Mouse (Mus musculus) retina, postnatal 1 day (tissue): ENCODE results near the gene Hist1h2bk.

Source experiments
- DNase-seq: peaks from one replicate; pipeline ENCODE4 v3.0.0-alpha.2; 2012

Gene Hist1h2bk

DNA sequence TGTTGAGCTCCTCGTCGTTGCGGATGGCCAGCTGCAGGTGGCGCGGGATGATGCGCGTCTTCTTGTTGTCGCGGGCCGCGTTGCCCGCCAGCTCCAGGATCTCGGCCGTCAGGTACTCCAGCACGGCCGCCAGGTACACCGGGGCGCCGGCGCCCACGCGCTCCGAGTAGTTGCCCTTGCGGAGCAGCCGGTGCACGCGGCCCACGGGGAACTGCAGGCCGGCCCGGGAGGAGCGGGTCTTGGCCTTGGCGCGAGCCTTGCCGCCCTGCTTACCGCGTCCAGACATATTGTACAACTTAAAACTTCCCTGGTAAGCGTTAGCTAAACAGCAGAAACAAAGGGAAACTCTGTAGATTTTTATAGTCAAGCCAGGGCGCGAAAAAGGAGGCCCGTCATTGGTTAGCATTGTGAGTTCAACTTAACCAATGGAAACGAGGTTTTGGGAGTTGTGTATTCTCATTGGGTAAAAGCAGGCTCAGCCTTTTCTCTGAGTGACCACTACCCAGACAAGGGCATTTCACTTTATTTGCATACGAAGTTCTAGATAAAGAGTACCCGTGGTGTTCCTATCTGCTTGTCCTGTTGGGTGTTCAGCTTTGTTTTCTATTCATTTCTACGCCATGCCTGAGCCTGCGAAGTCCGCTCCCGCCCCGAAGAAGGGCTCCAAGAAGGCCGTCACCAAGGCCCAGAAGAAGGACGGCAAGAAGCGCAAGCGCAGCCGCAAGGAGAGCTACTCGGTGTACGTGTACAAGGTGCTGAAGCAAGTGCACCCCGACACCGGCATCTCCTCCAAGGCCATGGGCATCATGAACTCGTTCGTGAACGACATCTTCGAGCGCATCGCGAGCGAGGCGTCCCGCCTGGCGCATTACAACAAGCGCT is at the start of gene Hist1h2bk, which contains the start of gene Hist1h2ah:
Gene Hist1h2bk, plus strand, starts transcription at position 604 of the 882 bp plus-strand sequence.
Gene Hist1h2ah, minus strand, starts transcription at position 302 of the 882 bp plus-strand sequence.
- DNase-seq: peak; percentile 98

DNA sequence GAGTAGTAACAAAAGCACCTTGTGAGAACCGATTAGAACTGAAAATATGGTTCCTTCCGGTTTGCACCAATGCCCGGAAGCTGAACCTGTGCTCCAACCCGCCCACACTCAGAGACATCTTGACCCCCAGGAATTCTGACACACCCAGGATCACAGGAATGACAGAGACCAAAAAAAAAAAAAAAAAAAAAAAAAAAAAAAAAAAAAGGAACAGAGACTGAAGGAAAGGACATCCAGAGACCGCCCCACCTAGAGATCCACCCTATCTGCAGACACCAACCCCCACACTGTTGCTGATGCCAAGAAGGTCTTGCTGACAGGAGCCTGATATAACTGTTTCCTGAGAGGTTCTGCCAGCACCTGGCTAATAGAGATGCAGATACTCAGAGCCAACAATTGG is 43.1 kb upstream of the Hist1h2bk start:
- no peak for DNase-seq

DNA sequence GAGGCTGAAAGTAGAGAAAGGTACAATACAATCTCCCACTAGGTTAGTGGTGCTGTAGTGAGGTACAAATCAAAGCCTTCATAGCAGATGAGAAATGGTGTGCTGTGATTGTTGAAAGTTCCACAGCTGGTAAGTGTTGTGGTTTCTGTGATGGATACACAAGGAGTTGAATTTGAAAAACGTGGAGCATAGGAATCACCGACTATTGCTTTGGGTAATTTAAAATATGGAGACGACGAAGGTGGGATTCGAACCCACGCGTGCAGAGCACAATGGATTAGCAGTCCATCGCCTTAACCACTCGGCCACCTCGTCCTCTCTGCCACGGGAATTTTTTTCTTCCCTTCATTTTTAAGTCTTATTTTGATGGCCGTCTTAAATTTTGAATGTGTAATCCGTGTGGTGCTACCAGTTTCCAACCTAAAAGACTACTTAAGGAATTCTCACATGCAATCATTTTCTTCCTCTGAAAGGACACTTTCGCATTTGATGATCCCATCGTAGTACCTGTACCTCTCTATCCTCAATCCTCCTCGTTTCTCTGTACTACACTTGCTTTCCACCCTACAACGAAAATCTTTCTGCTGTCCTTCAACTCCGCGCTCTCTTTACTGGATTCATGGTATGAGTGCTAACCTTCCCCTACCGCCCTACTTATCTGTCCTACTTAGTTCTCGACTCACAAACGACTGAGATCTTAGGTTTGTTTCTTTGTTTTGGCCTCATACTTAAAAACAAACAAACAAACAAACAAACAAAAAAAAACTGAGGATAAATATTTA is 41.5 kb upstream of the Hist1h2bk start:
- DNase-seq: peak; percentile 60

DNA sequence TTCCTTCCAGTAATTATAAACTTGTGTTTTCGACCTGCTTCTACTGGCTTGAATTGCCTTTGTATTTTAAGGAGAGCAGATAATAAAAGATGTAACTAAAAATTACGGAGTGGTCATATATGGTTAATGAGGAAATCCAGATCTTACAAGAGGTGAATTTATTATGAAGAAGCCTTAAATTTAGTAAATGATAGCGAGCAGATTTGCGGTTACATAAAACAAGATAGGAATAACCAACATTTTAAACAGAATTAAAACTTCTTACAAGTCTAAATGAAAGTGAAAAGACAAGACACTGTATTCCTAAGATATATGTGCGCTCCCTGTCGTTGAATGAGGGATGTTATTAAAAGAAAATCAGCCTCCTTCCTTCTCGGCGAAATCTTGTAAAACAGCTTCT is 40.8 kb upstream of the Hist1h2bk start:
- DNase-seq: no peak

DNA sequence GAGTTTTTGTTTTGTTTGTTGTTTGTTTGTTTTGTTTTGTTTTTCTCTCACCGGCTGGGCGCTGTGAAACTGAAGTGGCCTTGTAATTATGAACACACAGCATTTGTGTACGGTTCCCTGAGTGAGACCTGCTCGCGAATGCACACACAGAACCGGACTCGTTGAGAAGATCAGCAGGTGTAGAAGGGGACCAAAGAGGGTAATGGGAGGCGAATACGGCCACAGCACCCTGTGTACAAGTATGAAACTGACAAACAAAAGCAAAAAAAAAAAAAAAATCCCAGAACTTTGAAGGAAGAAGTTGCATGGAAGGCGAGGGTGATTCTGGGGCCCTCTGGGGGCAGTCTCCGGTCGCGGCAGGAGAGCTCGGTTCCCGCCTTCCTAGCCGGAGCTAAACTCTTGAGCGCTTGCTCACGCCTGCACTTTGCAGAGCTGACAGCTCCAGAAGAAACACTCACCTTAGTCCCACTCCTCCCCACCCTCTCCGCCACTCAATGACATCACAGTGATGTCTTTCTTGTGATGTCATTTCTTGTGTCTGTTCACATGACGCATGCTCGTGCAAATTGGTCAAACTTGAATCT is 40.2 kb upstream of the Hist1h2bk start:
- peak; percentile 68 for DNase-seq

DNA sequence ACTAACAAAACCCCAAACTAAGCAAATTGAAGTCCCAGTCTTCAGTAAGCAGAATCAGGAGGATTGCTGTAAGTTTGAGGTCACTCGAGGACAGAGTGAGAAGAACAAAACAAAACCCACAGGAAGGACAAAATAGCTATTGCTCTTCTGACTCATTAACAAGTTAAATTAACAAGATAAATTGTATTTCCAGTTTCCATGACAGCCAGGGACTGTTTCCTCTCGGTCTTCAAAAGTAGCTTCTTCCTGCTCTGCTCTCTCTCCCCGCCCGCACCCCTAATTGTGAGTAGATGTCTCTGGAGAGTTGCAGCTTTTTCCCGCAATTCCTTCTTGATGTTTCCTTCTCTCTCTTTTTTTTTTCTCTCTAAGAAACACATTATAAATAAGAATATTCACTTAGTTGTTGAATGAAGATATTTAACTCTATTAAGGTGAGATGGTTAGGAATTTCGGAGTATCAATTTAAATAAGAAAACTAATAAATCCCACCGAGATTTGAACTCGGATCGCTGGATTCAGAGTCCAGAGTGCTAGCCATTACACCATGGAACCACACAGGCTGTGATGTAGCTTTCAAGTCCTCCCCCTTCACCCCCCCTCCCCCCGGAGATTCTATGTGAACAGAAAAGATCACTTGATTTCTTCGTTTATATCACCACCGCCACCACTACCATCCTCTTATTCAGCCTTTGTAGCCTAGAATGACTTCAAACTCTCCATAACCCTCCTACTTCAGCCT is 39.4 kb upstream of the Hist1h2bk start:
- peak; percentile 78 for DNase-seq

DNA sequence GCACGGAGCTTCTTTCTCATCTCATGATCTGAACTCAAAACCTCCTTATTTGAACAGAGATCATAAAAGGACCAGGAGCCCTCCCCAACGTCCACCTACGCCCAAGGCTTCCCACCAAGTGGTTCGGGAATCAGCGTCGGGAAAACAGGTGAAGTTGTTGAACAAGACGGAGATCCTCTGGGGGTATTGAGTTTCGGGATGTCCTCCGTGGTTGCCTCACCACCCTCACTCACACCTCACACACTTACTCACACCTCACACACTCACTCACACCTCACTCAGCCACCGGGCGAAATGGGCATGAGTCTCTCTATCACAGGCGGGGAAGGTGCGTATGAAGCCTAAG is 38.9 kb upstream of the Hist1h2bk start:
- DNase-seq: no peak

DNA sequence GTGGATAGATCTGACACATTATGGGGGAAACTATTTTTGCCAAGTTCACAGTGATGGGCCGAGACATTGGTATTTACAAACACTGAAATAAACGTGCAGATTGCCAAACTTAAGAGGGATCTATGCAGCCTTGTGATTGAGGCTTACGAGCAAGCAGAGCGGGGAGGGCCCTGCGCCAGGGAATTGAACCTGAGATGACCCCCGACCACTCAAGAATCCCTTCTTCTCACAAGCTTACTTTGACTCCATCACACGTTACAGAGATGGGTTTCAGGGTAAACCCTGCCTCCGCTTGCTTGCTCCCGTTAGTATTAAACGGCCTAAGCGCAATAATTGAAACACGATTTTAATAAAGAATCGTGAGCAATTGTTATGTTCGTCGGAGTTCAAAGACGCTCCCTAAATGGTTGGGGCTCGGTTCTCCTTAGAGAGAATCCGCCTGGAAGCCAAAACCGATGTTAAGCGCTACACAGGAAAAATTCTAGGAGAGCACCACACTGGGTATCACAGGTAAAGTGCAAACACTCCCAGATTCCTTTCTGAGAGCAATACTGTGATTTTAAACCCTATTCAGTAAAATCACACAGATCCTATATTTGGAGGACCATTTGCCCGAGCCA is 38.4 kb upstream of the Hist1h2bk start:
- no peak for DNase-seq

DNA sequence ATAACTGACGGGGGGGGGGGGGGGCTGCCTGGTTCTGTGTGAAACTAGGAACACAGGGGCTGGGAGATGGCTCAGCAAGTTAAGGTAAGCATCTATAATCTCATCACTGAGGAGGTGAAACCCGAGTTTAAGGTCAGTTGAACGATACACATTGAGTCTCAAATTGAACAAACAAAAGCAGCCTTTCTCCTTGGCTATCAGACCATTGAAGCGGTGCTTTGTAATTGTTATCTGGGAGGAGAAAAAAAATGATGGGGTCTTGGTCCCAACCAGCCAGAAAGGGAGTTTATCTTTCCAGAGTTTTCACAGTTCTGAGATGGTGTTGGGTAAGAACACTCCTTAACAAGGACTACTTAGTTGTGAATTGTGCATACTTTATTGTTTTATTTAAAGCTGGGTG is 37.8 kb upstream of the Hist1h2bk start:
- no peak for DNase-seq

DNA sequence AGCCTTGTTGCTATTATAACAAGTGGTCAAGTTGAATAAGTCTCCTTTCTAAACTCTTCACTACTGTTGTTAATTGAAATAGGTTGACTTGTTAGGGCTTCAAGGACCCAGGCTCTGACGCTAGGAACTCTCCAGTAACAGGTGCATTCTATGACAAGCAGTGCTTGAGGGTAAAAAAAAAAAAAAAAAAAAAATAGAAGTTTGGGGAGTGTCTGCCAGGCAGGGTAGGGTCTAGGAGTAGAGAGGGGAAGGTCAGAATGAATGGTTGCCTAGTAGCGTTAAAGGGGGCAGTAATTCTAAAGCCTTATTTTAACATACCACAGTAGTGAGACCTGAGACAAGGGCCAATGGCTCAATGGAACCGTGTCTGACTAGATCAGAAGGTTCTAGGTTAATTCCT is 37.3 kb upstream of the Hist1h2bk start:
- no peak for DNase-seq

DNA sequence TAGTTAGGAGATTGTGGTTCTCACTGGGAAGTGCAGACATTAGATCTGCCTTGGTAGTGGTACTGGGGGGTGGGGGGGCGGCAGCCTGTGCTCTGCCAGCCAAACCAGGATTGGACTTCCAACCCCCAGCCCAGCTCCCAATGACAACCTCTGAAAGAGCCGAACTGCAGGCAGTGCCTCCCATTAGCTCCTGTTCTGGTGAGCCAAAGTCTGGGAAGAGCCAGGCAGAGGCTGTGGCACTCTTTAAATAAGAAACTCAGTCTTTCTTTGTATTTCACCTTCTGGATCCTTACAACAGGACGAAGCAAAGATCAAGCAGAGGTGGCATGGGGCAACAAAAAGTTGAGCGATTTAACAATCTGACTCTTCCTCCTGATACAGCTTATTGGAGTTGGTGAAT is 36.5 kb upstream of the Hist1h2bk start:
- DNase-seq: no peak

DNA sequence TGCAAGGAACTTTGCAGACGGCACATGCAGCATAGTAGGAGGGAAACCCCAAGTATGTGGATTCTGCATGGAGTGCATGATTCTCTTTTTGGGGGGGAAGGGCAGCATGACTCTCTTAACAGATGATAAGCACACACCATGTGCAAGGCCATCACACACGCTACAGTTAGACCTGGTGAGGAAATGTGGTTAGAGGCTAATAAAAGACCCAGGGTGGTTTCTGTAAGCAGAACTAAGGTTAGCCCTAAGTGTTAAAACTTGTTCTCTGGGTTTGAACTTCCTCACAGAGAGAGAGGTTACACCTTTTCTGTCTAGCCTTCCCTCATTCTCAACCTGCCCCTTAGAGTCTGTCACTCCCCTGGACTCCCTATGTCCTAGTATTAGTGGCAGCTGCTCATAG is 34.3 kb upstream of the Hist1h2bk start:
- DNase-seq: no peak

DNA sequence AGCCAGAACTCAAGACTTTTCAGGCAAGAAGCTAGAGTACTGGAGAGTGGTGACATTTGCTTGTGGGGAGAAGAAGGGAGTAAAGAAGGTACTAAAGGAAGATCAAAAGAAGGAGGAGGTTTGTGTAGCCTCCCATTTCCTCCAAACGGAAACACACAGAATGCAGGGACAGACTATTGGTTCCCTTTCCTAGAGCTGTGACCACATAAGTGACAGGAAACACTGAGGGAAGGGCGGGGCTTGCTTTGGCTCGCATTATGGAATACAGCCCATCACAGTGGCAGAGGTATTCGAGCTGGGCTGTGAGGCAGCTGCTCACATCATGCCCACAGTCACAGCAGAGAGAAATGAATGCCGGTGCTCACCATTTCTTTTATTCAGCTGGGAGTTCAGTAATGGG is 33.8 kb upstream of the Hist1h2bk start:
- DNase-seq: no peak

DNA sequence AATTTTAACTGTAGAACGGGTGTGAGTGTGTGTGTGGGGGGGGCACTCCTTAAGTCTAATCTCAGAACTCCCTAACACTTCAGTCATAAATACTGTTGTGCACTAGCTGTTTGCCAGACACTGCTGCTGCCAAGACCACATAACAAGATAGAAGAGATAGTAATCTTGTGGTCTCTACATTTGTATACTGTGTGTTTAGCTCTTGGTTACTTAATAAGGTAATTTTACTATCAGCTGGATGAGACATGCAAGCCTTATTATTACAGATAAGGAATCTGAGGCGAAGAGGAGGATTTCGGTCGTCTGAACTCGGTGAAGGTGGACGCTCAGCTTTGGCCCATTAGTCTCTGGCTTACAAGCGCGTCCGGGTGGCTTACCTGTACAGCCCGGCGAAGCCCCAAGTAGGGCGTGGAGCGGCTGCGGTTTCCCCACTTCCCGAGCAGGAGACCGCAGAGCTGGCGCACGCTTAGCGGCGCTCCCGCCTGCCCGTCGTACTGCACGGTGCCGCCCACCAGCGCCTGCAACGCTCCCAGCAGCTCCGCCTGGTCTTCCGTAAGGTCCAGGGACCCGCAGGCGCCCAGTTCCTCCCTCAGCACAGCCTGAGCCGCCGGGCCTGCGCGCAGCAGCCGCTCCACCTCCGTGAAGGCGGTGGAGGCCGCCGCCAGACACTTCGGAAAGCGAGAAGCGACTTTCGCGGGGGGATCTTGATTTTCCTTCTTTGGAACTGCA is 29.9 kb upstream of the Hist1h2bk start:
- peak; percentile 60 for DNase-seq

DNA sequence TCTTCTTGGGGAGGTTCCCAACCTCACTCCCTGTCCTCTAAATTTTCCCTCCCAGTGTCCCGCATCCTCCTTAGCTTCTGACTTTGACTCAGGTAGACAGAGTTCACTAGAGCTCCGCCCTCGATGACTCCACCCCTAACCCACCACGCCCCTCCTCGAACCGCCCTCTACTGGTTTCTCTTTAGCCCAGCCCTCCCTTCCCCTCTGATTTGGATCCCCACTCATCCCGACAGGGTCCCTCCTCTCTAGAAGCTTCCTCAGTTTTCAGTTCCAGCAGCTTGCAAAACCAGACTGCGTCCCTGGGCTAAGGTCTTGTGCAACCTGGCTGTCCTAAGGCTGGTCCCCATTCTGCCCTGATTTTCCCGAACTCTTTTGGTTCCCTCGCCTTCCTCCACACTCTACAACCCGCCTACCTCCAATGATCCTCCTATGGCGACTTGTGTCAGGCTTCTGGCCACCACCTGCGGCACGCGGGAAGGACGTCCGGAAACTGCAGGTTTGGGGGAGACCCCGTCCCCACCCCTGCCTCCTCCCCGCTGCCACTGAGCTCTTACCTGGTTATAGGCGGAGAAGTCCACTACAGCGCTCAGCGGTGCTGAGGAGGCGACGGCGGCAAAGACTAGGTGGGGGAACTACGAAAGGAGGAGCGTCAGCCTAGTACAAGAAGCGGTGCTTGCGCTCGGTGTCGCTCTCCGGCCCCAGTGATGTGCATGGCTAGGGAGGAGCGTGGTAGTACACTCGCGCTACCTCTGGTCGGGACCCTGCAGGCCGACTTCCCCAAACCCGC is 29.1 kb upstream of the Hist1h2bk start:
- peak; percentile 69 for DNase-seq

DNA sequence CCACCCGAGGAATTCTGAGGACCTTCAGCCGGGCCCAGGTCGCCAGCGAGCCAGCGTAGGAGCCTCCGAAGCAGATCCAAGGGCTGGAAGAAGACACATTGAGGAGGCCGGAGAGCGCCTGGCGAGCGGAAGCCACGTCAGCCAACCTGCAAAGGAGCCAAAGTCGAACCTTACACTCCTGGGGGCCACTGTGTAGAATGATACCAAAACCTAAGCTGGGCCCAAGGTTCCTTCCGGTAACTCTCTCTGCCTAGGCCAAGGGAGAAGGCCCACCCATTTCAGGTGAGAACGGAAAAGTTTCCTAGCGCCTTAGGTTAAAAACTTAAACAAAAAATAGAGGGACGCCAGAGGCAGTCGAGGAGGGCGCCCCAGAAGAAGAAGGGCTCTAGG is 28.6 kb upstream of the Hist1h2bk start:
- DNase-seq: no peak

DNA sequence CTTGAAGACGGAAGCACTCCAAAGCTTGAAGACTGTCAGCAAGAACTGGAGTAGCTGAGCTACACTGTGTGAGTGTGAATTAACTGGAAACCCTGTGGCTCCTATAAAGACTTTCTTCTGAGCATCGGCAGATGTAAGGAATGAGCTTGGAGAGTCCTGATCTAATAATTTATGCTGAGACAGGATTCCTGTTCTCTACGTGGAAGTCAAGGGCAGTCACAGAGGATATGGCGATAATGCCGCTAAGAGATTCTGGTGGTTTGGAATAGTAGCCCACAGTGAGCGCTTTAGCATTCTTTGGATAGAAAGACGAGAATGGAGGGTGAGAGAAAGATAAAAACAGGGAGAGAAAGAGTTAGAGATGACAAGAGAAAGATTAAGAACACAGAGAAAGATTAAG is 27.8 kb upstream of the Hist1h2bk start:
- DNase-seq: no peak

DNA sequence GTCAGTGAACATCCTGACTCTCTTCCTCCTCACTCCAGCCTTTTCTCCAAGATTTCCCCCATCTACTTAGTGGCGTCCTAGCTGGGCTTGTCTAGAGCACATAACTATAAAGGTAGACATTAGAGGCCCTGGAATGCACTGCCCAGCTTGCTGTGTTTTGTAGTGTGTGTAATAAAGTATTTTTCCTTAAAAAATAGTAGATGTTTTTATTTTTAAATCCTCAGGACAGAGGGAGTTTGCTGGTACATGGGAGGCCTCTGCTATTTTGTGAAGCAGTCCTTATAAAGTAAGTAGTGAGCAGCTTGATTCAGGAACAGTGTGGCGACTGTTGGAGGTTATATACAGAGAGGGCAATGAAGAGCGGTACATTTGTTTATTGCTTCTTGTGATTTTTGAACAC is 27.0 kb upstream of the Hist1h2bk start:
- DNase-seq: no peak

DNA sequence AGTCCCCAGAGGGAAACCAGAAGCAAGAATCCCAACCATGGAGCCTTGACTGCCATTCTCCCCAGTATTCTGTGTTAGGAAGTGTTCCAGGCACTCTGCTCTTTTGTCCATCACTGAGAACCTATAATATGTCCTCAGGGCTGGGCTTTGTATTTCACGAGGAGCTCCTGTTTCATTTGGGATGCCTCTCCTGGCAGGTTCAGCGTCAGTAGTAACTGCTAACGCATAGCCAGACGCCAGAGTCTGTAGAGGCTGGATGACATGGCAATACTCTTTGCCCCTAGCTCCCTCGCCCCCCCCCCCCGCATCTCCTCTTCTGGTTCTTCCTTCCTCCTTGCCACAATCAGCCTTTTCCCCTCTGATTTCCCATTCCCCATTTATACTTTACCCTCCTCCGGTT is 26.0 kb upstream of the Hist1h2bk start, which contains the start of gene Prss16:
Gene Prss16, minus strand, starts transcription at position 101 of the 400 bp plus-strand sequence.
- no peak for DNase-seq

DNA sequence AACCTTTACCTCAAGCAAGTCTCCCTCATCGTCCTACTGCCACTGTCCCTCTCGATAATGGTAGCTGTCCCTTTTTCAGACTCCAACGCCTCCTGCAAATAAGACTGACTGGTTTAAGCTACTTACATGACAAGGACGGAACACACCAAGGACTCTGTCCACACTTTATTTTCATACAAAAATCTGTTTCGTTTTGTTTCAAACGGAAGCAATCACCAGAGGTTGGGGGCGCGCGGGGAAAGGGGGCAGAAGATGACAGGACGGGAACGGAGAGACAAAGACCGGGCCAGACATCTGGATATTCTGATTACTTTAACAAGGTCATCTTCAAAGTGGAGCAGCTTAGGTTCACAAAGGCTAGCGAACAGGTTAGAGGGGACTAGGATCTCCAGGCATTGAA is 22.0 kb upstream of the Hist1h2bk start:
- DNase-seq: peak; percentile 49

DNA sequence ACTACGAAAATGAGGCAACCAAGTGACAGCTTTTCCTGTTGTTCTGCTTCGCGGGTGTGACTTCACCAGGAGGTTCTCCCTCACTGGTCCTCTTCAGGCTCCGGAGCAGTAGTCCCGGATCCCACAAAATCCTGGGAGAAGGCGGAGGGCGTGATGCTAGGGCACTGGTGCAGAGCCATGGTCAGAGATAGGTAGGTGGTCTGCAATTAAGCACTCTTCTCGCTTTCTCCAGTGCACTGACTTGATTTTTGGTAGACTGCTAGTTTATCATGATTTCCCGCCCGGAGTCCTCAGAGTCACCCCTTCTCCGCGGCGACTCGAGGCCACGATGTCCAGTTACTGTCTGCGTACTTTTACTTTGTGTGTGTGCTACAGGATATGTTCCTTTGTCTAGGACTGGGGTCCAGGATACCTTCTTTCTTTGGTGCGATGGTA is 21.2 kb upstream of the Hist1h2bk start:
- peak; percentile 62 for DNase-seq
